Mouse (Mus musculus) CH12.LX (cell line): ENCODE results near the gene Ddx39. TPM values are rescaled to one million over a fixed set of nuclear protein-coding genes. Genes with fewer than 3 reads are reported as not detected.

Experiments used
- DNase-seq: peaks from one replicate; pipeline ENCODE4 v3.0.0-alpha.2; 2013; ENCODE audit errors: extremely low read depth
- H3K27ac ChIP-seq: 2 replicates; pipeline ENCODE4 v1.5.1; 2012; ENCODE audit warnings: low read depth, mild to moderate bottlenecking, control low read depth, moderate library complexity; ENCODE audit not compliant: insufficient read depth
- H3K27me3 ChIP-seq: replicated peaks from 2 replicates; pipeline ENCODE3; 2012; ENCODE audit warnings: inconsistent platforms
- H3K36me3 ChIP-seq, 2 experiments: replicated peaks in 1 of 2; 2 replicates each; pipeline versions ENCODE3 to v1.6.1; 2012; ENCODE audit warnings: inconsistent platforms in 1 of 2, low read length in 1 of 2, mild to moderate bottlenecking in 1 of 2, mixed read lengths in 1 of 2, moderate library complexity in 1 of 2; ENCODE audit not compliant: control insufficient read depth in 1 of 2, insufficient read depth in 1 of 2
- H3K4me1 ChIP-seq, 2 experiments: 2 replicates each; pipeline ENCODE4 v1.6.1; 2012; ENCODE audit warnings: inconsistent platforms in 1 of 2, moderate library complexity in 1 of 2; ENCODE audit not compliant: insufficient read depth in 2 of 2, control insufficient read depth in 1 of 2
- H3K4me2 ChIP-seq: 2 replicates; pipeline ENCODE4 v1.6.1; 2012; ENCODE audit warnings: low read depth, mild to moderate bottlenecking, control low read depth; ENCODE audit not compliant: poor library complexity, insufficient read depth, severe bottlenecking
- H3K4me3 ChIP-seq, 3 experiments: fragments of 150-350 bp in 1 of 3; sonication (generic) in 1 of 3; replicated peaks in 1 of 3; 2 replicates each; pipeline versions ENCODE3 to v1.5.1; 2011 to 2012; ENCODE audit warnings: low read depth in 2 of 3, low read length in 2 of 3, mild to moderate bottlenecking in 2 of 3, moderate library complexity in 2 of 3, control low read depth in 1 of 3, improper control_type of control experiment in 1 of 3, inconsistent platforms in 1 of 3, mixed read lengths in 1 of 3; ENCODE audit not compliant: poor library complexity in 1 of 3
- H3K79me2 ChIP-seq: replicated peaks from 2 replicates; pipeline ENCODE4 v1.6.1; 2012; ENCODE audit warnings: mild to moderate bottlenecking, moderate library complexity; ENCODE audit not compliant: control insufficient read depth, poor library complexity, insufficient read depth, severe bottlenecking; ENCODE audit errors: extremely low read depth
- H3K9ac ChIP-seq: 2 replicates; pipeline ENCODE4 v1.6.1; 2012; ENCODE audit warnings: low read depth, mild to moderate bottlenecking, control low read depth, moderate library complexity; ENCODE audit not compliant: insufficient read depth
- H3K9me3 ChIP-seq: replicated peaks from 2 replicates; pipeline ENCODE3; 2012; ENCODE audit warnings: low read length, inconsistent platforms, mixed read lengths
- CHD1 ChIP-seq: IDR thresholded peaks from 2 replicates; pipeline ENCODE4 v1.6.1; 2012; ENCODE audit warnings: low read depth, low read length, improper control_type of control experiment, inconsistent platforms
- ELF1 ChIP-seq: IDR thresholded peaks from 2 replicates; pipeline ENCODE4 v1.6.1; 2014; ENCODE audit warnings: low read depth, mild to moderate bottlenecking, inconsistent platforms, low read length, improper control_type of control experiment
- EP300 ChIP-seq: IDR thresholded peaks from 2 replicates; pipeline ENCODE4 v1.6.1; 2011; ENCODE audit warnings: low read length, improper control_type of control experiment
- GABPA ChIP-seq: IDR thresholded peaks from 2 replicates; pipeline ENCODE4 v1.6.1; 2012; ENCODE audit warnings: low read depth, low read length, improper control_type of control experiment, inconsistent platforms; ENCODE audit not compliant: insufficient replicate concordance
- IRF4 ChIP-seq: IDR thresholded peaks from 2 replicates; pipeline ENCODE4 v1.6.1; 2014; ENCODE audit warnings: low read depth, mild to moderate bottlenecking, inconsistent platforms, low read length, improper control_type of control experiment
- JUN ChIP-seq: IDR thresholded peaks from 2 replicates; pipeline ENCODE4 v1.6.1; 2011; ENCODE audit warnings: low read depth, mild to moderate bottlenecking, low read length, improper control_type of control experiment, moderate library complexity; ENCODE audit not compliant: insufficient read depth
- KAT2A ChIP-seq: IDR thresholded peaks from 2 replicates; pipeline ENCODE4 v1.6.1; 2012; ENCODE audit warnings: low read length, improper control_type of control experiment, inconsistent platforms; ENCODE audit not compliant: insufficient replicate concordance
- MAX ChIP-seq: IDR thresholded peaks from 2 replicates; pipeline ENCODE4 v1.6.1; 2011; ENCODE audit warnings: low read length, improper control_type of control experiment
- MAZ ChIP-seq: IDR thresholded peaks from 2 replicates; pipeline ENCODE4 v1.6.1; 2012; ENCODE audit warnings: low read depth, mild to moderate bottlenecking, inconsistent platforms, low read length, improper control_type of control experiment, moderate library complexity
- MEF2A ChIP-seq: IDR thresholded peaks from 2 replicates; pipeline ENCODE4 v1.6.1; 2014; ENCODE audit warnings: low read depth, mild to moderate bottlenecking, inconsistent platforms, low read length, improper control_type of control experiment, borderline replicate concordance
- MYC ChIP-seq: IDR thresholded peaks from 2 replicates; pipeline ENCODE4 v1.6.1; 2011; ENCODE audit warnings: low read depth, mild to moderate bottlenecking, improper control_type of control experiment, low read length
- NELFE ChIP-seq: IDR thresholded peaks from 2 replicates; pipeline ENCODE4 v1.6.1; 2011; ENCODE audit warnings: low read depth, low read length, improper control_type of control experiment
- NRF1 ChIP-seq: IDR thresholded peaks from 2 replicates; pipeline ENCODE4 v1.6.1; 2014; ENCODE audit warnings: low read depth, mild to moderate bottlenecking, inconsistent platforms, low read length, improper control_type of control experiment, moderate library complexity
- POLR2AphosphoS2 ChIP-seq: IDR thresholded peaks from 2 replicates; pipeline ENCODE4 v1.6.1; 2011; ENCODE audit warnings: low read depth, low read length, improper control_type of control experiment
- RAD21 ChIP-seq: IDR thresholded peaks from 2 replicates; pipeline ENCODE4 v1.6.1; 2011; ENCODE audit warnings: low read depth, mild to moderate bottlenecking, low read length, improper control_type of control experiment, moderate library complexity
- SMC3 ChIP-seq: IDR thresholded peaks from 2 replicates; pipeline ENCODE4 v1.6.1; 2011; ENCODE audit warnings: low read depth, low read length, improper control_type of control experiment
- UBTF ChIP-seq: IDR thresholded peaks from 2 replicates; pipeline ENCODE4 v1.6.1; 2012; ENCODE audit warnings: low read depth, mild to moderate bottlenecking, inconsistent platforms, low read length, improper control_type of control experiment, moderate library complexity
- USF1 ChIP-seq: IDR thresholded peaks from 2 replicates; pipeline ENCODE4 v1.6.1; 2014; ENCODE audit warnings: low read depth, mild to moderate bottlenecking, inconsistent platforms, low read length, improper control_type of control experiment
- ZC3H11A ChIP-seq: IDR thresholded peaks from 2 replicates; pipeline ENCODE4 v1.6.1; 2012; ENCODE audit warnings: low read depth, mild to moderate bottlenecking, inconsistent platforms, low read length, improper control_type of control experiment
- ZMIZ1 ChIP-seq: IDR thresholded peaks from 2 replicates; pipeline ENCODE4 v1.6.1; 2012; ENCODE audit warnings: low read depth, mild to moderate bottlenecking, inconsistent platforms, low read length, improper control_type of control experiment
- dilution Hi-C: fragments of 300-500 bp; cut with MboI; formaldehyde crosslinking; loops from 2 replicates; pipeline ENCODE4 v1.14.3; 2020; ENCODE audit warnings: low sequenced_read_pairs; ENCODE audit not compliant: extremely low pct_unique_long_range_greater_than_20kb, extremely low pct_ligation_motif_present
- in situ Hi-C: fragments of 300-500 bp; cut with MboI; formaldehyde crosslinking; loops from 3 replicates; pipeline ENCODE4 v1.14.3; 2019; ENCODE audit warnings: low sequenced_read_pairs, low pct_ligation_motif_present, low pct_unique_long_range_greater_than_20kb, mixed read lengths
- polyA plus RNA-seq: library from polyadenylated mRNA; unstranded; fragments of >175 nt; gene quantifications from 2 replicates; pipeline ENCODE4 v1.2.1, GENCODE M21; 2012; ENCODE audit warnings: low read depth; ENCODE audit not compliant: insufficient read length
- total RNA-seq, 2 experiments: library from RNA; depleted of rRNA; stranded (reverse); fragments of 300-350 nt in 1 of 2; fragments of >200 nt in 1 of 2; gene quantifications; 2 replicates each; pipeline ENCODE4 v1.2.3; 2012 to 2014

Gene Ddx39
- total and polyA plus RNA-seq, 3 experiments = 194 to 339 (median 231) TPM

DNA sequence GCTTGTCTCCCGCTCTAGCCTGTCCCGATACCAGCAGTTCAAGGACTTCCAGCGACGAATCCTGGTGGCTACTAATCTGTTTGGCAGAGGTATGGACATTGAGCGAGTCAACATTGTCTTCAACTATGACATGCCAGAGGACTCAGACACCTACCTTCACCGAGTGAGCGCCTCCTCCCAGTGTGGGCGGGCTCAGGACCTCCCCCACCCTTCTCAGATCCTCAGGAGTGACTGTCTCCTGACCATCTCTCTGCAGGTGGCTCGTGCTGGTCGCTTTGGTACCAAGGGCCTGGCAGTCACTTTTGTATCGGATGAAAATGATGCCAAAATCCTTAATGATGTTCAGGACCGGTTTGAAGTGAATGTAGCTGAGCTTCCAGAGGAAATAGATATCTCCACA is 7.7 kb downstream of the Ddx39 start:
- H3K27ac ChIP-seq = no peak overlapping the region
- TF ChIP-seq JUN = no peak
- TF ChIP-seq RAD21 = no peak
- TF ChIP-seq EP300 = no peak
- no peak for TF ChIP-seq UBTF
- no peak for TF ChIP-seq NELFE
- no peak for TF ChIP-seq ELF1
- no peak for TF ChIP-seq CHD1
- no peak for TF ChIP-seq NRF1
- no peak for TF ChIP-seq MEF2A
- no peak for TF ChIP-seq GABPA
- no peak for TF ChIP-seq KAT2A
- TF ChIP-seq MYC = no peak
- TF ChIP-seq SMC3 = no peak
- TF ChIP-seq IRF4 = no peak
- TF ChIP-seq USF1 = no peak
- no peak for TF ChIP-seq MAZ
- no peak for TF ChIP-seq POLR2AphosphoS2
- no peak for TF ChIP-seq ZC3H11A
- no peak for TF ChIP-seq ZMIZ1
- H3K79me2 ChIP-seq = peaks cover 28% of the 10 kb centered on the region
- dilution Hi-C loops (no loop called here), in situ Hi-C loops (loop anchor here (10.0 kb wide), 1 partner anchor 62 kb away; no protein-coding TSS in a partner anchor)
- no peak overlapping the region for H3K9ac ChIP-seq
- peaks cover 73 to 88% of the 10 kb centered on the region in 2 experiments for H3K36me3 ChIP-seq
- H3K4me2 ChIP-seq = no peak overlapping the region
- H3K27me3 ChIP-seq = no peaks in the 10 kb centered on the region
- peaks cover 9 to 24% of the 10 kb centered on the region in 2 experiments for H3K4me1 ChIP-seq
- no peak for DNase-seq
- H3K4me3 ChIP-seq = no peak overlapping the region
- H3K9me3 ChIP-seq = no peaks in the 10 kb centered on the region

DNA sequence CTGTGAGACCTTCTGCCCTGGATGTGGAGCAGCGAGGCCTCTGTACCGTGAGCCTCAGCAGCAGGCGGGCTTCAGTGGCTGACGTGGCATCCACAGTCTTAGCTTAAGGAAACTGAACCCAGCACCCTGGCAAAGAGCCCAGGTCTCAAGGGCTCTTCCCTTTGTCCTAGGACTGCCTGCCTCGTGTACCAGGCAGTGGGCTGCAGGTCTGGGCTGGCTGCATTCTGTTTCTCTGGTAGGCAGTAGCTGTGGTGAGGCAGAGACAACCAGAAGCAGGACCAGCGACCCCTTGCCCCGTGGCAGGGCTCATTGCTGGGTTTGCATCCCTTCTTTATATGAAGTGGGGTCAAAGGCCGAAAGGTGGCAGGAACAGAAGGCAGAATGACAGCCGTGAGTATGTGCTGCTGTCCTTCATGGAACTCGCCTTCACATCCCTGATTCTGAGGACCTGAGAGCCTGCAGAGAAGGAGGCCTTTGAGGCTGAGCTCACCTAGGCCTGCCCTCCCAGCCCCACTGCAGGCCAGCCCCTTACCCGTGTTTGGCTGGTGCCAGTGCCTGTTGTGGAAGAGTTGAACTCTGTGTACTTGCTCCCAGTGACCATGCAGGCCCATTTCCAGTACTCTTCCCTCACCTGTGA is 8.6 kb downstream of the Ddx39 start:
- peaks cover 79 to 88% of the 10 kb centered on the region in 2 experiments for H3K36me3 ChIP-seq
- H3K9ac ChIP-seq = no peak overlapping the region
- TF ChIP-seq MAX (no peak), EP300 (no peak), JUN (no peak), POLR2AphosphoS2 (no peak), GABPA (no peak), IRF4 (no peak)
- H3K79me2 ChIP-seq = peaks cover 19% of the 10 kb centered on the region
- no peak overlapping the region for H3K4me3 ChIP-seq
- H3K27ac ChIP-seq = no peak overlapping the region
- no peak overlapping the region for H3K4me2 ChIP-seq
- H3K4me1 ChIP-seq = peaks cover 6 to 15% of the 10 kb centered on the region in 2 experiments
- no peaks in the 10 kb centered on the region for H3K9me3 ChIP-seq
- no peaks in the 10 kb centered on the region for H3K27me3 ChIP-seq
- in situ Hi-C loops = loop anchor here (10.0 kb wide), 1 partner anchor 61 kb away; no protein-coding TSS in a partner anchor
- dilution Hi-C loops = no loop called here
- no peak for DNase-seq
